Mouse (Mus musculus): Measurements from ENCODE around the gene Crim1. TPM values are rescaled to one million over a fixed set of nuclear protein-coding genes. Genes with fewer than 3 reads are reported as not detected.
A peak's percentile ranks its signal among the peaks of the same experiment; 100 is the strongest.

The Crim1 gene
- polyA plus RNA-seq, 1 experiment from 2014 or later = 11.9 TPM

- H3K36me3 ChIP-seq (ENCODE audit: control insufficient read depth, insufficient read depth, low read length) = no peaks in the 10 kb centered on the region
- no peak overlapping the region for H3K4me3 ChIP-seq (replicated peaks; ENCODE audit: low read depth, low read length)
- no peak overlapping the region for H3K4me2 ChIP-seq (ENCODE audit: low read length)
- no peaks in the 10 kb centered on the region for H3K9me3 ChIP-seq (ENCODE audit: control insufficient read depth, low read length)
- WGBS = 95% methylated on average over 5 of the region's 5 CpGs
- no peaks in the 10 kb centered on the region for H3K27me3 ChIP-seq (ENCODE audit: control insufficient read depth, insufficient read depth, low read length)
- H3K4me1 ChIP-seq (ENCODE audit: control insufficient read depth, insufficient read depth, low read length) = no peaks in the 10 kb centered on the region
- H3K9ac ChIP-seq (replicated peaks; ENCODE audit: low read length) = no peak overlapping the region
- ATAC-seq (ENCODE audit: low FRiP score, low TSS enrichment) = no peak
- no peak overlapping the region for H3K27ac ChIP-seq (replicated peaks; ENCODE audit: low read depth, low read length)
- DNase-seq = no peak
Measured at GRCm38 (mm10) chr17:78291030-78291429, 91.0 kb downstream of the Crim1 start.

GRCm38 (mm10) chr17:78292301-78292700 lies 92.3 kb downstream of the Crim1 start:
- WGBS = 80% methylated on average over 7 of the region's 7 CpGs
- ATAC-seq (ENCODE audit: low FRiP score, low TSS enrichment) (no peak), DNase-seq (no peak)
- H3K36me3 ChIP-seq (ENCODE audit: control insufficient read depth, insufficient read depth, low read length) = no peaks in the 10 kb centered on the region
- H3K4me3 ChIP-seq (replicated peaks; ENCODE audit: low read depth, low read length) = no peak overlapping the region
- no peak overlapping the region for H3K27ac ChIP-seq (replicated peaks; ENCODE audit: low read depth, low read length)
- no peak overlapping the region for H3K4me2 ChIP-seq (ENCODE audit: low read length)
- H3K27me3 ChIP-seq (ENCODE audit: control insufficient read depth, insufficient read depth, low read length) = no peaks in the 10 kb centered on the region
- no peaks in the 10 kb centered on the region for H3K9me3 ChIP-seq (ENCODE audit: control insufficient read depth, low read length)
- no peak overlapping the region for H3K9ac ChIP-seq (replicated peaks; ENCODE audit: low read length)
- no peaks in the 10 kb centered on the region for H3K4me1 ChIP-seq (ENCODE audit: control insufficient read depth, insufficient read depth, low read length)

GRCm38 (mm10) chr17:78292827-78293488 lies 92.9 kb downstream of the Crim1 start:
- ATAC-seq (ENCODE audit: low FRiP score, low TSS enrichment) = no peak
- Histone ChIP-seq H3K9me3 (ENCODE audit: control insufficient read depth, low read length) (no peaks in the 10 kb centered on the region), H3K27ac (replicated peaks; ENCODE audit: low read depth, low read length) (no peak overlapping the region), H3K4me2 (ENCODE audit: low read length) (no peak overlapping the region), H3K4me1 (ENCODE audit: control insufficient read depth, insufficient read depth, low read length) (no peaks in the 10 kb centered on the region), H3K4me3 (replicated peaks; ENCODE audit: low read depth, low read length) (no peak overlapping the region), H3K36me3 (ENCODE audit: control insufficient read depth, insufficient read depth, low read length) (no peaks in the 10 kb centered on the region), H3K9ac (replicated peaks; ENCODE audit: low read length) (no peak overlapping the region), H3K27me3 (ENCODE audit: control insufficient read depth, insufficient read depth, low read length) (no peaks in the 10 kb centered on the region)
- WGBS = 96% methylated on average over 10 of the region's 10 CpGs
- no peak for DNase-seq

- WGBS = 88% methylated on average over 7 of the region's 7 CpGs
- no peak for ATAC-seq (ENCODE audit: low FRiP score, low TSS enrichment)
- Histone ChIP-seq H3K9ac (replicated peaks; ENCODE audit: low read length) (no peak overlapping the region), H3K27ac (replicated peaks; ENCODE audit: low read depth, low read length) (no peak overlapping the region), H3K36me3 (ENCODE audit: control insufficient read depth, insufficient read depth, low read length) (no peaks in the 10 kb centered on the region), H3K4me3 (replicated peaks; ENCODE audit: low read depth, low read length) (no peak overlapping the region), H3K4me1 (ENCODE audit: control insufficient read depth, insufficient read depth, low read length) (peaks cover 4% of the 10 kb centered on the region; the same call in 1 of the 2 replicates), H3K27me3 (ENCODE audit: control insufficient read depth, insufficient read depth, low read length) (no peaks in the 10 kb centered on the region), H3K4me2 (ENCODE audit: low read length) (no peak overlapping the region), H3K9me3 (ENCODE audit: control insufficient read depth, low read length) (no peaks in the 10 kb centered on the region)
- DNase-seq = no peak
Measured at GRCm38 (mm10) chr17:78295979-78296378, 95.9 kb downstream of the Crim1 start.

- ATAC-seq (ENCODE audit: low FRiP score, low TSS enrichment) (no peak), DNase-seq (peak; percentile 42)
- Histone ChIP-seq H3K27ac (replicated peaks; ENCODE audit: low read depth, low read length) (no peak overlapping the region), H3K9me3 (ENCODE audit: control insufficient read depth, low read length) (no peaks in the 10 kb centered on the region), H3K4me1 (ENCODE audit: control insufficient read depth, insufficient read depth, low read length) (peaks cover 4% of the 10 kb centered on the region; the same call in 1 of the 2 replicates), H3K36me3 (ENCODE audit: control insufficient read depth, insufficient read depth, low read length) (no peaks in the 10 kb centered on the region), H3K27me3 (ENCODE audit: control insufficient read depth, insufficient read depth, low read length) (no peaks in the 10 kb centered on the region), H3K4me2 (ENCODE audit: low read length) (no peak overlapping the region), H3K9ac (replicated peaks; ENCODE audit: low read length) (no peak overlapping the region), H3K4me3 (replicated peaks; ENCODE audit: low read depth, low read length) (no peak overlapping the region)
- 79% methylated on average over 5 of the region's 5 CpGs for WGBS
Measured at GRCm38 (mm10) chr17:78298140-78298539, 98.1 kb downstream of the Crim1 start.

GRCm38 (mm10) chr17:78298967-78299540 lies 99.0 kb downstream of the Crim1 start:
- no peaks in the 10 kb centered on the region for H3K36me3 ChIP-seq (ENCODE audit: control insufficient read depth, insufficient read depth, low read length)
- no peaks in the 10 kb centered on the region for H3K9me3 ChIP-seq (ENCODE audit: control insufficient read depth, low read length)
- H3K4me3 ChIP-seq (replicated peaks; ENCODE audit: low read depth, low read length) = no peak overlapping the region
- no peak overlapping the region for H3K9ac ChIP-seq (replicated peaks; ENCODE audit: low read length)
- peaks cover 4% of the 10 kb centered on the region; the same call in 1 of the 2 replicates for H3K4me1 ChIP-seq (ENCODE audit: control insufficient read depth, insufficient read depth, low read length)
- DNase-seq = no peak
- H3K4me2 ChIP-seq (ENCODE audit: low read length) = no peak overlapping the region
- H3K27ac ChIP-seq (replicated peaks; ENCODE audit: low read depth, low read length) = no peak overlapping the region
- 63% methylated on average over 8 of the region's 8 CpGs for WGBS
- H3K27me3 ChIP-seq (ENCODE audit: control insufficient read depth, insufficient read depth, low read length) = no peaks in the 10 kb centered on the region
- ATAC-seq (ENCODE audit: low FRiP score, low TSS enrichment) = no peak

GRCm38 (mm10) chr17:78303053-78303452 lies 103.0 kb downstream of the Crim1 start:
- ATAC-seq (ENCODE audit: low FRiP score, low TSS enrichment) (no peak), DNase-seq (no peak)
- 90% methylated on average over 2 of the region's 2 CpGs for WGBS

GRCm38 (mm10) chr17:78304059-78304458 lies 104.0 kb downstream of the Crim1 start:
- Histone ChIP-seq H3K4me1 (ENCODE audit: control insufficient read depth, insufficient read depth, low read length) (peaks cover 3% of the 10 kb centered on the region; the same call in 1 of the 2 replicates), H3K27me3 (ENCODE audit: control insufficient read depth, insufficient read depth, low read length) (no peaks in the 10 kb centered on the region), H3K9me3 (ENCODE audit: control insufficient read depth, low read length) (no peaks in the 10 kb centered on the region), H3K4me2 (ENCODE audit: low read length) (no peak overlapping the region), H3K4me3 (replicated peaks; ENCODE audit: low read depth, low read length) (no peak overlapping the region), H3K9ac (replicated peaks; ENCODE audit: low read length) (no peak overlapping the region), H3K27ac (replicated peaks; ENCODE audit: low read depth, low read length) (no peak overlapping the region), H3K36me3 (ENCODE audit: control insufficient read depth, insufficient read depth, low read length) (0 out of 2 replicates have a peak, but pooled peaks cover 3% of the 10 kb centered on the region)
- no peak for DNase-seq
- WGBS = 94% methylated on average over 13 of the region's 13 CpGs
- no peak for ATAC-seq (ENCODE audit: low FRiP score, low TSS enrichment)

More at GRCm38 (mm10) chr17:78303053-78303452, 103.0 kb downstream of the Crim1 start:
- H3K4me1 ChIP-seq (ENCODE audit: control insufficient read depth, insufficient read depth, low read length) = peaks cover 4% of the 10 kb centered on the region; the same call in 1 of the 2 replicates
- no peaks in the 10 kb centered on the region for H3K9me3 ChIP-seq (ENCODE audit: control insufficient read depth, low read length)
- no peak overlapping the region for H3K27ac ChIP-seq (replicated peaks; ENCODE audit: low read depth, low read length)
- H3K36me3 ChIP-seq (ENCODE audit: control insufficient read depth, insufficient read depth, low read length) = 0 out of 2 replicates have a peak, but pooled peaks cover 2% of the 10 kb centered on the region
- H3K4me2 ChIP-seq (ENCODE audit: low read length) = no peak overlapping the region
- no peak overlapping the region for H3K9ac ChIP-seq (replicated peaks; ENCODE audit: low read length)
- H3K4me3 ChIP-seq (replicated peaks; ENCODE audit: low read depth, low read length) = no peak overlapping the region
- H3K27me3 ChIP-seq (ENCODE audit: control insufficient read depth, insufficient read depth, low read length) = no peaks in the 10 kb centered on the region

GRCm38 (mm10) chr17:78306434-78306833 lies 106.4 kb downstream of the Crim1 start:
- H3K4me3 ChIP-seq (replicated peaks; ENCODE audit: low read depth, low read length) = no peak overlapping the region
- no peak overlapping the region for H3K27ac ChIP-seq (replicated peaks; ENCODE audit: low read depth, low read length)
- no peaks in the 10 kb centered on the region for H3K4me1 ChIP-seq (ENCODE audit: control insufficient read depth, insufficient read depth, low read length)
- no peak overlapping the region for H3K9ac ChIP-seq (replicated peaks; ENCODE audit: low read length)
- no peak for DNase-seq
- 94% methylated on average over 9 of the region's 9 CpGs for WGBS
- H3K9me3 ChIP-seq (ENCODE audit: control insufficient read depth, low read length) = no peaks in the 10 kb centered on the region
- H3K4me2 ChIP-seq (ENCODE audit: low read length) = no peak overlapping the region
- H3K36me3 ChIP-seq (ENCODE audit: control insufficient read depth, insufficient read depth, low read length) = 0 out of 2 replicates have a peak, but pooled peaks cover 5% of the 10 kb centered on the region
- ATAC-seq (ENCODE audit: low FRiP score, low TSS enrichment) = no peak
- H3K27me3 ChIP-seq (ENCODE audit: control insufficient read depth, insufficient read depth, low read length) = no peaks in the 10 kb centered on the region

Data from midbrain, embryonic 14.5 days (tissue).